Mouse (Mus musculus) megakaryocyte, embryonic 14.5 days (primary cell): Measurements from ENCODE around the gene Ank3.

Experiments used
- FLI1 ChIP-seq: IDR thresholded peaks from 2 replicates; pipeline ENCODE4 v1.6.1; 2012; ENCODE audit warnings: low read length, inconsistent platforms, mixed read lengths
- GATA1 ChIP-seq: IDR thresholded peaks from 3 replicates; pipeline ENCODE4 v1.6.1; 2012; ENCODE audit warnings: mixed read lengths, low read length, inconsistent platforms, borderline replicate concordance

DNA sequence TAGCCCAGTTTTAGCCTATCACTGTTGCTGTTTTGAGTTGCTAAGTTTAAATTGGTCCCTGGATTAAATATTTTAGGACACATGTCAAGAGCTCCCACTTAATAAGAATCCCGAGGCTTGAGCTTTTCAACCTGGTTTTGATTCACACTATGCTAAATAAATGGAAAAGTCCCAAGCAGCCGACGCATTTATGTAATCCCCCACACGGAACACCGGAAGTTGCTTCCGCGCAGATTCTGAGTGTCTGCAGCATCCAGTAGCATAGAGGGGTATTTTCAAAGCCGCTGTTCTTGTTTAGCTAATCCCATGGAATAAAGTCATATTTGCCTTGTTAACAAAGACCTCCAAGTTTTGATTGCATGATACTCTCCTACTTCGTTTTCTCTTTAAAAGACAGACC lies 393.8 kb downstream of the Ank3 start:
- TF ChIP-seq FLI1 = no peak
- no peak for TF ChIP-seq GATA1
